Mouse (Mus musculus) embryonic facial prominence, embryonic 14.5 days (tissue): ENCODE measurements at regions not wholly inside any gene's neighbourhood (a gene's known extent, or its start where the extent isn't known, plus 50 kb on each side); places are given as distances from the start of the nearest gene placed in this dataset.

Experiments used
- ATAC-seq: fragments of 200-750 bp; cut with Nextera tagmentation; 2 replicates; pipeline ENCODE4 v1.8.0; 2017; ENCODE audit warnings: low read depth, moderate number of reproducible peaks, moderate TSS enrichment
- DNase-seq: peaks from one replicate; pipeline ENCODE4 v3.0.0-alpha.2; 2015; ENCODE audit warnings: low spot score
- H3K27ac ChIP-seq: fragments of 300-500 bp; sonication (generic); replicated peaks from 2 replicates; pipeline ENCODE4 v1.5.1; 2014; ENCODE audit warnings: low read depth, mild to moderate bottlenecking, low read length, moderate library complexity
- H3K27me3 ChIP-seq: fragments of 300-500 bp; sonication (generic); replicated peaks from 2 replicates; pipeline ENCODE4 v1.6.1; 2014; ENCODE audit warnings: low read length; ENCODE audit not compliant: control insufficient read depth, insufficient read depth
- H3K36me3 ChIP-seq: fragments of 300-500 bp; sonication (generic); 2 replicates; pipeline ENCODE4 v1.6.1; 2014; ENCODE audit warnings: low read length, mixed read lengths; ENCODE audit not compliant: control insufficient read depth, insufficient read depth
- H3K4me1 ChIP-seq: fragments of 300-500 bp; sonication (generic); 2 replicates; pipeline ENCODE4 v1.6.1; 2014; ENCODE audit warnings: antibody characterized with exemption, low read length; ENCODE audit not compliant: control insufficient read depth, insufficient read depth
- H3K4me2 ChIP-seq: fragments of 300-500 bp; sonication (generic); 2 replicates; pipeline ENCODE4 v1.6.1; 2014; ENCODE audit warnings: low read depth, mild to moderate bottlenecking, low read length, moderate library complexity, mixed read lengths
- H3K4me3 ChIP-seq: fragments of 300-500 bp; sonication (generic); 2 replicates; pipeline ENCODE4 v1.5.1; 2014; ENCODE audit warnings: low read depth, mild to moderate bottlenecking, low read length
- H3K9ac ChIP-seq: fragments of 300-500 bp; sonication (generic); 2 replicates; pipeline ENCODE4 v1.6.1; 2014; ENCODE audit warnings: low read depth, mild to moderate bottlenecking, low read length, moderate library complexity, mixed read lengths
- H3K9me3 ChIP-seq: fragments of 300-500 bp; sonication (generic); 2 replicates; pipeline ENCODE4 v1.6.1; 2016; ENCODE audit warnings: low read length; ENCODE audit not compliant: control insufficient read depth
- WGBS: fragments of 180-500 bp; shearing (Covaris S2); extraction: QIAGEN DNeasy Blood & Tissue Kit; methylation state at CpG from one replicate; pipeline ENCODE4 v1.1.7; 2014; 5-methylcytosine and 5-hydroxymethylcytosine counted together

DNA sequence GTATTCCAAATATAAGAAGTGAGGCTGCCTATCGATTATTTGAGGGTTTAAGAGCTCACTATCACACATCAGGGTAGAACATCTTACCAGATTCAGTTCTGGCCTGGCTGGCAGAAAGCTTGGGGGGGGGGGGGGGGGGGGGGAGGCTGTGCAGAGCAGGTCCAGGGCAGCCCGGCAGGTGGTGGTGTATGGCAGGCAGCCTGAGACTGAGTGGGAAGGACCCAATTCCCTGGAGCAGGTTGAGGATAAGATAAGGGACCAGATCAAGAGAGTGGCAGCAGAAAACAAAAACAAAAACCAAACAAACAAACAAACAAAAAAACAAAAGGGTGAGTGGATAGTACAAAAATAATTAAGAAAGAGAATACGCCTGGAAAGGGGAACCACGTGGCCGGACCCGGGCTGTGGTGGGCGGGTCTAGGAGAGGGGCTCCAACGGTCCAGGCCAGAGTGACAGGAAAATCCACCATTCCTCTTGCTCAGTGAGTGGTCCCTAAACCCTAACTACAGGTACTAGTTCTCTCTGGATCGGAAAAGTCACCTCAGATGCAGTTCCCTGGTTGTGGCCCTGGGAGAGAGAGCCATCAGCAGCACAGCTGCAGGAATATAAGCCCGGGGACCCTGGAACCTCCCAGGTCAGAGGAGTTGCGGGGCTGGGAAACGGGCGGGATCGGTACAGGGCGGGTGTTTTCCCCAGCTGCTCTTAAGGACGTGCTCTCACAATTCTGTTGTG is 73.3 kb downstream of the Vmn2r112 start:
- H3K4me2 ChIP-seq, result peak overlapping the region; percentile 50
- H3K27me3 ChIP-seq, result no peaks in the 10 kb centered on the region
- 17% methylated on average over 16 of the region's 16 CpGs for WGBS
- H3K27ac ChIP-seq, result no peak overlapping the region
- no peaks in the 10 kb centered on the region for H3K9me3 ChIP-seq
- peak overlapping the region; percentile 41 for H3K9ac ChIP-seq
- H3K36me3 ChIP-seq, result no peaks in the 10 kb centered on the region
- H3K4me1 ChIP-seq, result no peaks in the 10 kb centered on the region
- DNase-seq, result peak; percentile 50
- peak overlapping the region; percentile 40 for H3K4me3 ChIP-seq
- ATAC-seq, result peak; percentile 93
